Mouse (Mus musculus) c-Kit-positive CD71-negative TER-119-negative erythroid progenitor cells, embryonic 14.5 days (primary cell): Measurements from ENCODE around the gene Ezr.
A peak's percentile ranks its signal among the peaks of the same experiment; 100 is the strongest.
"Not testable (repeated sequence)": the region's sequence is repeated elsewhere in the genome, so short reads cannot be mapped to it uniquely, and the experiment has no call there.

Source experiments
- DNase-seq: peaks from one replicate; pipeline ENCODE4 v3.0.0-alpha.2; 2013; ENCODE audit warnings: low read depth

The Ezr gene

GRCm38 (mm10) chr17:6707422-6707821 is 75.2 kb downstream of the Ezr start:
- DNase-seq: not testable (repeated sequence)

GRCm38 (mm10) chr17:6706448-6706847 is 76.1 kb downstream of the Ezr start:
- not testable (repeated sequence) for DNase-seq

GRCm38 (mm10) chr17:6703381-6704270 is 79.0 kb downstream of the Ezr start:
- not testable (repeated sequence) for DNase-seq

GRCm38 (mm10) chr17:6702625-6703221 is 79.9 kb downstream of the Ezr start:
- DNase-seq: not testable (repeated sequence)

GRCm38 (mm10) chr17:6700077-6700476 is 82.5 kb downstream of the Ezr start:
- not testable (repeated sequence) for DNase-seq

- DNase-seq: not testable (repeated sequence)
Observed at GRCm38 (mm10) chr17:6699502-6699901, 83.1 kb downstream of the Ezr start.

- peak; percentile 31 for DNase-seq
Observed at GRCm38 (mm10) chr17:6697224-6697775, 85.3 kb downstream of the Ezr start.

- not testable (repeated sequence) for DNase-seq
Observed at GRCm38 (mm10) chr17:6696521-6696920, 86.1 kb downstream of the Ezr start.

- DNase-seq: not testable (repeated sequence)
Observed at GRCm38 (mm10) chr17:6695712-6696111, 86.9 kb downstream of the Ezr start.

GRCm38 (mm10) chr17:6691596-6691995 is 91.0 kb downstream of the Ezr start:
- peak; percentile 52 for DNase-seq

GRCm38 (mm10) chr17:6689344-6689743 is 93.2 kb downstream of the Ezr start:
- not testable (repeated sequence) for DNase-seq
